Mouse (Mus musculus): ENCODE measurements around the gene Zfp146. TPM values are rescaled to one million over a fixed set of nuclear protein-coding genes. Genes with fewer than 3 reads are reported as not detected.
"Not testable (repeated sequence)": the region's sequence is repeated elsewhere in the genome, so short reads cannot be mapped to it uniquely, and the experiment has no call there.

Zfp146 gene
- polyA plus RNA-seq (2014; fragmentation: Nextera tagmentation; extraction: Ambion mirVana), result 14.6 and 18.7 TPM in 2 replicates

GRCm38 (mm10) chr7:30169583-30170282 is at the start of gene Zfp146:
Gene Zfp146, minus strand, starts transcription at chr7:30169750.
- Histone ChIP-seq H3K9me3 (ENCODE audit: control insufficient read depth, low read length) (peaks cover 20% of the 10 kb centered on the region), H3K27me3 (ENCODE audit: control insufficient read depth, insufficient read depth, low read length) (no peaks in the 10 kb centered on the region), H3K9ac (ENCODE audit: low read length) (peak within 1 kb of the TSS; percentile 95), H3K4me3 (ENCODE audit: low read depth, low read length) (peak within 1 kb of the TSS; percentile 67), H3K36me3 (ENCODE audit: control insufficient read depth, insufficient read depth, low read length) (peaks cover 22% of the 10 kb centered on the region), H3K4me1 (ENCODE audit: control insufficient read depth, insufficient read depth, low read length) (no peaks in the 10 kb centered on the region), H3K4me2 (ENCODE audit: low read depth, severe bottlenecking) (peak within 1 kb of the TSS; percentile 66), H3K27ac (replicated peaks; ENCODE audit: low read depth, low read length) (peak within 1 kb of the TSS; percentile 81)
- under 1% methylated on average over 36 of the region's 36 CpGs for WGBS
- DNase-seq (ENCODE audit: low spot score), result peak; percentile 94
- ATAC-seq (ENCODE audit: insufficient number of reproducible peaks, low FRiP score, low TSS enrichment, low read depth), result peak; percentile 96

- Histone ChIP-seq H3K4me1 (ENCODE audit: control insufficient read depth, insufficient read depth, low read length) (0 out of 2 replicates have a peak, but pooled peaks cover 2% of the 10 kb centered on the region), H3K9ac (ENCODE audit: low read length) (no peak overlapping the region), H3K36me3 (ENCODE audit: control insufficient read depth, insufficient read depth, low read length) (no peaks in the 10 kb centered on the region), H3K4me2 (ENCODE audit: low read depth, severe bottlenecking) (no peak overlapping the region), H3K4me3 (ENCODE audit: low read depth, low read length) (no peak overlapping the region), H3K9me3 (ENCODE audit: control insufficient read depth, low read length) (no peaks in the 10 kb centered on the region), H3K27ac (replicated peaks; ENCODE audit: low read depth, low read length) (no peak overlapping the region), H3K27me3 (ENCODE audit: control insufficient read depth, insufficient read depth, low read length) (no peaks in the 10 kb centered on the region)
- 82% methylated on average over 2 of the region's 2 CpGs for WGBS
- DNase-seq (ENCODE audit: low spot score), result no peak
- ATAC-seq (ENCODE audit: insufficient number of reproducible peaks, low FRiP score, low TSS enrichment, low read depth), result no peak
Measured at GRCm38 (mm10) chr7:30217277-30217676, 47.7 kb upstream of the Zfp146 start.

GRCm38 (mm10) chr7:30216723-30217151 is 47.2 kb upstream of the Zfp146 start:
- Histone ChIP-seq H3K27ac (replicated peaks; ENCODE audit: low read depth, low read length) (no peak overlapping the region), H3K9ac (ENCODE audit: low read length) (no peak overlapping the region)
- ATAC-seq (ENCODE audit: insufficient number of reproducible peaks, low FRiP score, low TSS enrichment, low read depth), result peak; percentile 64

GRCm38 (mm10) chr7:30215875-30216274 is 46.3 kb upstream of the Zfp146 start:
- no peaks in the 10 kb centered on the region for H3K27me3 ChIP-seq (ENCODE audit: control insufficient read depth, insufficient read depth, low read length)
- no peak overlapping the region for H3K9ac ChIP-seq (ENCODE audit: low read length)
- no peaks in the 10 kb centered on the region for H3K9me3 ChIP-seq (ENCODE audit: control insufficient read depth, low read length)
- no peak for DNase-seq (ENCODE audit: low spot score)
- H3K27ac ChIP-seq (replicated peaks; ENCODE audit: low read depth, low read length), result no peak overlapping the region
- H3K4me3 ChIP-seq (ENCODE audit: low read depth, low read length), result no peak overlapping the region
- ATAC-seq (ENCODE audit: insufficient number of reproducible peaks, low FRiP score, low TSS enrichment, low read depth), result no peak
- WGBS, result 89% methylated on average over 3 of the region's 3 CpGs
- 0 out of 2 replicates have a peak, but pooled peaks cover 2% of the 10 kb centered on the region for H3K4me1 ChIP-seq (ENCODE audit: control insufficient read depth, insufficient read depth, low read length)
- H3K4me2 ChIP-seq (ENCODE audit: low read depth, severe bottlenecking), result no peak overlapping the region
- H3K36me3 ChIP-seq (ENCODE audit: control insufficient read depth, insufficient read depth, low read length), result no peaks in the 10 kb centered on the region

More at GRCm38 (mm10) chr7:30216723-30217151, 47.2 kb upstream of the Zfp146 start:
- 1% methylated on average over 15 of the region's 16 CpGs for WGBS
- Histone ChIP-seq H3K4me1 (ENCODE audit: control insufficient read depth, insufficient read depth, low read length) (0 out of 2 replicates have a peak, but pooled peaks cover 2% of the 10 kb centered on the region), H3K27me3 (ENCODE audit: control insufficient read depth, insufficient read depth, low read length) (no peaks in the 10 kb centered on the region), H3K4me3 (ENCODE audit: low read depth, low read length) (no peak overlapping the region), H3K36me3 (ENCODE audit: control insufficient read depth, insufficient read depth, low read length) (no peaks in the 10 kb centered on the region), H3K9me3 (ENCODE audit: control insufficient read depth, low read length) (no peaks in the 10 kb centered on the region), H3K4me2 (ENCODE audit: low read depth, severe bottlenecking) (peak overlapping the region; percentile 30; the same call in 1 of the 2 replicates)
- DNase-seq (ENCODE audit: low spot score), result peak; percentile 94

GRCm38 (mm10) chr7:30213881-30214280 is 44.3 kb upstream of the Zfp146 start:
- 95% methylated on average over 3 of the region's 3 CpGs for WGBS
- H3K36me3 ChIP-seq (ENCODE audit: control insufficient read depth, insufficient read depth, low read length), result no peaks in the 10 kb centered on the region
- H3K27me3 ChIP-seq (ENCODE audit: control insufficient read depth, insufficient read depth, low read length), result no peaks in the 10 kb centered on the region
- no peak overlapping the region for H3K27ac ChIP-seq (replicated peaks; ENCODE audit: low read depth, low read length)
- H3K9ac ChIP-seq (ENCODE audit: low read length), result no peak overlapping the region
- H3K4me1 ChIP-seq (ENCODE audit: control insufficient read depth, insufficient read depth, low read length), result no peaks in the 10 kb centered on the region
- H3K4me2 ChIP-seq (ENCODE audit: low read depth, severe bottlenecking), result no peak overlapping the region
- DNase-seq (ENCODE audit: low spot score) (no peak), ATAC-seq (ENCODE audit: insufficient number of reproducible peaks, low FRiP score, low TSS enrichment, low read depth) (no peak)
- H3K4me3 ChIP-seq (ENCODE audit: low read depth, low read length), result no peak overlapping the region
- H3K9me3 ChIP-seq (ENCODE audit: control insufficient read depth, low read length), result no peaks in the 10 kb centered on the region

GRCm38 (mm10) chr7:30211025-30211424 is 41.5 kb upstream of the Zfp146 start:
- Histone ChIP-seq H3K9ac (ENCODE audit: low read length) (no peak overlapping the region), H3K27me3 (ENCODE audit: control insufficient read depth, insufficient read depth, low read length) (no peaks in the 10 kb centered on the region), H3K4me2 (ENCODE audit: low read depth, severe bottlenecking) (no peak overlapping the region), H3K4me1 (ENCODE audit: control insufficient read depth, insufficient read depth, low read length) (no peaks in the 10 kb centered on the region), H3K4me3 (ENCODE audit: low read depth, low read length) (no peak overlapping the region), H3K27ac (replicated peaks; ENCODE audit: low read depth, low read length) (no peak overlapping the region), H3K9me3 (ENCODE audit: control insufficient read depth, low read length) (no peaks in the 10 kb centered on the region), H3K36me3 (ENCODE audit: control insufficient read depth, insufficient read depth, low read length) (no peaks in the 10 kb centered on the region)
- 25% methylated on average over 4 of the region's 4 CpGs for WGBS
- ATAC-seq (ENCODE audit: insufficient number of reproducible peaks, low FRiP score, low TSS enrichment, low read depth) (no peak), DNase-seq (ENCODE audit: low spot score) (no peak)

GRCm38 (mm10) chr7:30206364-30206763 is 36.8 kb upstream of the Zfp146 start:
- H3K36me3 ChIP-seq (ENCODE audit: control insufficient read depth, insufficient read depth, low read length); H3K27me3 ChIP-seq (ENCODE audit: control insufficient read depth, insufficient read depth, low read length); H3K9me3 ChIP-seq (ENCODE audit: control insufficient read depth, low read length); H3K4me3 ChIP-seq (ENCODE audit: low read depth, low read length); ATAC-seq (ENCODE audit: insufficient number of reproducible peaks, low FRiP score, low TSS enrichment, low read depth); DNase-seq (ENCODE audit: low spot score); H3K4me1 ChIP-seq (ENCODE audit: control insufficient read depth, insufficient read depth, low read length); H3K27ac ChIP-seq (replicated peaks; ENCODE audit: low read depth, low read length); H3K4me2 ChIP-seq (ENCODE audit: low read depth, severe bottlenecking); H3K9ac ChIP-seq (ENCODE audit: low read length): not testable (repeated sequence)
- 59% methylated on average over 5 of the region's 5 CpGs for WGBS

- Histone ChIP-seq H3K4me1 (ENCODE audit: control insufficient read depth, insufficient read depth, low read length) (no peaks in the 10 kb centered on the region), H3K27ac (replicated peaks; ENCODE audit: low read depth, low read length) (no peak overlapping the region), H3K4me3 (ENCODE audit: low read depth, low read length) (no peak overlapping the region), H3K9me3 (ENCODE audit: control insufficient read depth, low read length) (no peaks in the 10 kb centered on the region), H3K27me3 (ENCODE audit: control insufficient read depth, insufficient read depth, low read length) (no peaks in the 10 kb centered on the region), H3K36me3 (ENCODE audit: control insufficient read depth, insufficient read depth, low read length) (no peaks in the 10 kb centered on the region), H3K4me2 (ENCODE audit: low read depth, severe bottlenecking) (no peak overlapping the region), H3K9ac (ENCODE audit: low read length) (no peak overlapping the region)
- peak; percentile 68 for DNase-seq (ENCODE audit: low spot score)
- no peak for ATAC-seq (ENCODE audit: insufficient number of reproducible peaks, low FRiP score, low TSS enrichment, low read depth)
- WGBS, result 5% methylated on average over 2 of the region's 2 CpGs
Measured at GRCm38 (mm10) chr7:30205383-30205782, 35.8 kb upstream of the Zfp146 start.

All from limb, embryonic 11.5 days (tissue).